Mouse (Mus musculus) hindbrain, embryonic 14.5 days (tissue): ENCODE results near the gene Dnajc12. TPM values are rescaled to one million over a fixed set of nuclear protein-coding genes. Genes with fewer than 3 reads are reported as not detected.

Source experiments
- polyA plus RNA-seq: library from polyadenylated mRNA; unstranded; fragments of >200 nt; fragmentation: Nextera tagmentation; extraction: Ambion mirVana; gene quantifications from 2 replicates; pipeline ENCODE4 v1.2.1, GENCODE M21; 2014

The Dnajc12 gene
- polyA plus RNA-seq, 1 experiment from 2014 or later: 23.4 TPM

Other genes starting within 250 kb of the Dnajc12 start
- 0.37 and 0.68 TPM in 2 replicates for gene Mypn, start 178.5 kb upstream of the Dnajc12 start, polyA plus RNA-seq
- gene Herc4, start 138.6 kb upstream of the Dnajc12 start, polyA plus RNA-seq: 30.9 and 31.5 TPM in 2 replicates
- gene Sirt1, start 739 bp upstream of the Dnajc12 start, polyA plus RNA-seq: 5.7 and 6.8 TPM in 2 replicates
- not detected in 2 replicates for gene Gm7075, start 39.3 kb downstream of the Dnajc12 start, polyA plus RNA-seq
- gene Ctnna3, start 47.7 kb downstream of the Dnajc12 start, polyA plus RNA-seq: 2.9 and 4.1 TPM in 2 replicates